ENCODE assay signal across 10 mouse cellular contexts in the genomic region with DNA sequence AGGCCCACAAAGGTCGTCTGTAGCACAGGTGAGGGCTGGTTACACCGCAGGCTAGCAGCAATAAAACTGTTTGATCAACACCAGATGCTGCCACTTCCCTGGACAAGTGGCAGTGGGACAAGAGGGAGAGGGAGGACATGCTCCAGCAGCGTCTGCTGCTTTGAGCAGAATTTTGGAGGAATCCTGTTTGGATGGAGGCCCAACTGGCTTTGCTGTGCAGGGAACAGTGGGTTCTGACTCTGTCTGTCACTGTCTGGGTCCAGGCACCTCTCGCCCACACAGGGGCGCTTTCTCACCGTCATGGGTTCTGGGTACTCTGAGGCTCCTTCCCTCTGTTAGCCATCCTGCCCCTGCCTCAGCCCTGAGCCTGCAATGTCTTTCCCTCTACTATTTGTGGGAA.
DNase-seq lines count a peak whose midpoint lies in the region; ATAC-seq and TF ChIP-seq lines count a peak whose summit lies in the region.
"Had no signal": no experiment of that assay in that cellular context is flagged by ENCODE, and none has a peak within 500 bp of the region (broad histone marks: within the 10 kb centered on the region; RNA-seq: fewer than 3 reads in every experiment).

No protein-coding gene starts in this region.

- H3K4me3 ChIP-seq in heart, adult 2 months = no peak overlapping the region
- no peak overlapping the region for H3K4me3 ChIP-seq in hindbrain, embryonic 16.5 days (ENCODE audit: low read length)
- H3K4me3 ChIP-seq in neural tube, embryonic 12.5 days = no peak overlapping the region
- H3K4me3 ChIP-seq: embryonic facial prominence, embryonic 15.5 days; megakaryocyte, embryonic 14.5 days had no signal

- H3K79me2 ChIP-seq in heart, adult 2 months (replicated peaks; ENCODE audit: control insufficient read depth, insufficient read depth, low read length) = no peaks in the 10 kb centered on the region

- no peaks in the 10 kb centered on the region for H3K4me1 ChIP-seq in heart, adult 2 months (ENCODE audit: control insufficient read depth, insufficient read depth, low read length)
- 0 out of 2 replicates have a peak, but pooled peaks cover 2% of the 10 kb centered on the region for H3K4me1 ChIP-seq in hindbrain, embryonic 16.5 days (ENCODE audit: control insufficient read depth, insufficient read depth, low read depth, low read length)
- H3K4me1 ChIP-seq in neural tube, embryonic 12.5 days = no peaks in the 10 kb centered on the region; the same call in 1 of the 2 replicates
- H3K4me1 ChIP-seq: megakaryocyte, embryonic 14.5 days had no signal

- no peak for DNase-seq in heart, adult 2 months
- DNase-seq in heart, adult 11 months = no peak
- peak; percentile 48 for DNase-seq in brain, embryonic 14.5 days (ENCODE audit: low read depth)
- no peak for DNase-seq in adipocyte (ENCODE audit: low spot score)
- no peak for DNase-seq in frontal cortex, adult 2 months (ENCODE audit: extremely low spot score in 1 of 2, low spot score in 1 of 2)
- DNase-seq in frontal cortex, postnatal 36 days (ENCODE audit: low spot score in 2 of 2) = no peak

- 61% methylated on average over 6 of the region's 6 CpGs for WGBS in heart, adult 2 months
- WGBS in hindbrain, embryonic 16.5 days = 55% methylated on average over 6 of the region's 6 CpGs
- 41% methylated on average over 6 of the region's 6 CpGs for WGBS in neural tube, embryonic 12.5 days

- no peak overlapping the region for H3K27ac ChIP-seq in heart, adult 2 months
- H3K27ac ChIP-seq in hindbrain, embryonic 16.5 days (ENCODE audit: low read depth, low read length) = no peak overlapping the region
- H3K27ac ChIP-seq in neural tube, embryonic 12.5 days = no peak overlapping the region
- H3K27ac ChIP-seq: embryonic facial prominence, embryonic 15.5 days had no signal

- ATAC-seq in hindbrain, embryonic 16.5 days = peak; percentile 63
- ATAC-seq in neural tube, embryonic 12.5 days (ENCODE audit: low FRiP score, low read depth) = peak; percentile 61

- H3K27me3 ChIP-seq in heart, adult 2 months (ENCODE audit: control insufficient read depth, insufficient read depth, low read length) = no peaks in the 10 kb centered on the region
- no peaks in the 10 kb centered on the region for H3K27me3 ChIP-seq in hindbrain, embryonic 16.5 days (replicated peaks; ENCODE audit: control insufficient read depth, insufficient read depth, low read length)
- no peaks in the 10 kb centered on the region for H3K27me3 ChIP-seq in neural tube, embryonic 12.5 days (replicated peaks)
- H3K27me3 ChIP-seq: embryonic facial prominence, embryonic 15.5 days had no signal

- intact Hi-C loops in heart, adult 2 months (cut with DNase I) = no loop called here

- no peak overlapping the region for H3K9ac ChIP-seq in heart, adult 2 months (ENCODE audit: low read depth, low read length)
- H3K9ac ChIP-seq in hindbrain, embryonic 16.5 days (ENCODE audit: low read depth, low read length) = no peak overlapping the region
- H3K9ac ChIP-seq in neural tube, embryonic 12.5 days = no peak overlapping the region
- H3K9ac ChIP-seq: embryonic facial prominence, embryonic 15.5 days had no signal

- TF ChIP-seq CTCF in heart, adult 2 months (IDR thresholded peaks at IDR 0.05) = peak; percentile 45
- peak; percentile 59 for TF ChIP-seq CTCF in brain, embryonic 14.5 days (IDR thresholded peaks at IDR 0.05; ENCODE audit: borderline replicate concordance, extremely low read depth, insufficient read depth, insufficient read length)

- H3K4me2 ChIP-seq in hindbrain, embryonic 16.5 days (ENCODE audit: low read length) = no peak overlapping the region
- H3K4me2 ChIP-seq in neural tube, embryonic 12.5 days (replicated peaks) = no peak overlapping the region
- H3K4me2 ChIP-seq: embryonic facial prominence, embryonic 15.5 days had no signal

- no peaks in the 10 kb centered on the region for H3K9me3 ChIP-seq in hindbrain, embryonic 16.5 days (ENCODE audit: control insufficient read depth, low read length)
- no peaks in the 10 kb centered on the region for H3K9me3 ChIP-seq in neural tube, embryonic 12.5 days
- H3K9me3 ChIP-seq: embryonic facial prominence, embryonic 15.5 days; megakaryocyte, embryonic 14.5 days had no signal

- no peaks in the 10 kb centered on the region for H3K36me3 ChIP-seq in heart, adult 2 months (ENCODE audit: control insufficient read depth, insufficient read depth, low read length)
- no peaks in the 10 kb centered on the region for H3K36me3 ChIP-seq in hindbrain, embryonic 16.5 days (ENCODE audit: control insufficient read depth, insufficient read depth, low read length)
- no peaks in the 10 kb centered on the region for H3K36me3 ChIP-seq in neural tube, embryonic 12.5 days
- H3K36me3 ChIP-seq: embryonic facial prominence, embryonic 15.5 days had no signal

- TF ChIP-seq EP300 in heart, adult 2 months (IDR thresholded peaks at IDR 0.05; ENCODE audit: insufficient read depth, low read depth, low read length) = no peak

- no peak for TF ChIP-seq POLR2A in heart, adult 2 months (IDR thresholded peaks at IDR 0.05; ENCODE audit: insufficient read depth, low read depth, low read length)
- no peak for TF ChIP-seq POLR2A in brain, embryonic 14.5 days (IDR thresholded peaks at IDR 0.05; ENCODE audit: borderline replicate concordance, extremely low read depth, insufficient read depth, insufficient read length, poor library complexity, severe bottlenecking)
